Mouse (Mus musculus) intestine, embryonic 16.5 days (tissue): ENCODE results near the gene Trip10. TPM values are rescaled to one million over a fixed set of nuclear protein-coding genes. Genes with fewer than 3 reads are reported as not detected.

Source experiments
- ATAC-seq: fragments of 200-750 bp; cut with Nextera tagmentation; 2 replicates; pipeline ENCODE4 v1.8.0; 2017; ENCODE audit warnings: moderate TSS enrichment, moderate library complexity
- H3K27ac ChIP-seq: fragments of 300-500 bp; sonication (generic); 2 replicates; pipeline ENCODE4 v1.5.1; 2014; ENCODE audit warnings: mild to moderate bottlenecking, low read length
- H3K27me3 ChIP-seq: fragments of 300-500 bp; sonication (generic); replicated peaks from 2 replicates; pipeline ENCODE4 v1.6.1; 2014; ENCODE audit warnings: low read length, control low read depth, mixed read lengths; ENCODE audit not compliant: control insufficient read depth, insufficient read depth
- H3K36me3 ChIP-seq: fragments of 300-500 bp; sonication (generic); 2 replicates; pipeline ENCODE4 v1.6.1; 2014; ENCODE audit warnings: low read length, control low read depth; ENCODE audit not compliant: control insufficient read depth, insufficient read depth
- H3K4me1 ChIP-seq: fragments of 300-500 bp; sonication (generic); 2 replicates; pipeline ENCODE4 v1.6.1; 2014; ENCODE audit warnings: low read length, control low read depth, mixed read lengths; ENCODE audit not compliant: control insufficient read depth, insufficient read depth
- H3K4me2 ChIP-seq: fragments of 300-500 bp; sonication (generic); 2 replicates; pipeline ENCODE4 v1.6.1; 2014; ENCODE audit warnings: low read depth, low read length, control low read depth
- H3K4me3 ChIP-seq: fragments of 300-500 bp; sonication (generic); 2 replicates; pipeline ENCODE4 v1.5.1; 2014; ENCODE audit warnings: mild to moderate bottlenecking, low read length
- H3K9ac ChIP-seq: fragments of 300-500 bp; sonication (generic); 2 replicates; pipeline ENCODE4 v1.6.1; 2014; ENCODE audit warnings: low read depth, low read length
- H3K9me3 ChIP-seq: fragments of 300-500 bp; sonication (generic); 2 replicates; pipeline ENCODE4 v1.6.1; 2016; ENCODE audit warnings: low read length, control low read depth; ENCODE audit not compliant: control insufficient read depth
- WGBS: fragments of 180-500 bp; shearing (Covaris S2); extraction: QIAGEN DNeasy Blood & Tissue Kit; methylation state at CpG from one replicate; pipeline ENCODE4 v1.1.7; 2014; 5-methylcytosine and 5-hydroxymethylcytosine counted together
- polyA plus RNA-seq: library from polyadenylated mRNA; unstranded; fragments of >200 nt; fragmentation: Nextera tagmentation; extraction: Ambion mirVana; gene quantifications from 2 replicates; pipeline ENCODE4 v1.2.1, GENCODE M21; 2015

Trip10 gene
- polyA plus RNA-seq, 1 experiment from 2014 or later: 46.9 TPM

DNA sequence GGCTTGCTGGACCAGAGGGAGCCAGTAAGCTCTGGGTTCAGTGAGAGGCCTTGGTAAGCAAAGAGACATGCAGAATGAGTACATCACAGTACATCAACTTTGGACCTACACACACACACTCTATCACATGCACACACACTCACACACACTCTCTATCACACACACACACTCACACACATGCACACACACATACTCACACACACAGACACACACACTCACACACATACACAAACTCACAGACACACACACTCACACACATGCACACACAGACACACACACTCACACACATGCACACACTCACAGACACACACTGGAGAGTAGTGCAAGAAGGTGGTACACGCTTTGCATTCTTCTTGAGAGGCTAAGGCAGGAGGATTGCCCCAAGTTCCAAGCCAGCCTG is 17.1 kb upstream of the Trip10 start:
- WGBS: 86% methylated on average over 1 of the region's 1 CpGs
- Histone ChIP-seq H3K27ac (peak overlapping the region; percentile 86; the same call in 1 of the 2 replicates), H3K4me2 (no peak overlapping the region), H3K4me1 (peaks cover 17% of the 10 kb centered on the region), H3K4me3 (no peak overlapping the region), H3K36me3 (peaks cover 17% of the 10 kb centered on the region), H3K27me3 (no peaks in the 10 kb centered on the region), H3K9ac (no peak overlapping the region), H3K9me3 (no peaks in the 10 kb centered on the region)
- ATAC-seq: no peak

DNA sequence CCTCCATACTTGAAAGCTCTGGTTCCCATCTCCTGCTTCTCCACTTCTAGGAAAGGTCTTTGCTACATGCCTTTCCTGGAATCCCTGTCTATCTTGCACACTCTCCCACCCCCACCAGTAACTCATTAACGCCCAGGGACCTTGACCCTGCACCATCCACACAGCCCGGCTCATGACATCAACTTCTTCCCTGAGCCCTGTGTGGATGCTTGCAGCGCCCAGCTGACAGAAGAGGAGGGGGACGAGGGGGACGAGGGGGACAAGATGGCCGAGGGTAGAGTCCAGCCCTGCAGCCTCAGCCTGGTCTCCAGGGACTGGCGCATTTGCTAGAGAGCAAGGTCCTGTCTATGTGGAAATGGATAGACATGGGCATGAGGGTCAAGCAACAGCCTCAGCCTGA is 16.2 kb upstream of the Trip10 start:
- WGBS: 35% methylated on average over 7 of the region's 7 CpGs

DNA sequence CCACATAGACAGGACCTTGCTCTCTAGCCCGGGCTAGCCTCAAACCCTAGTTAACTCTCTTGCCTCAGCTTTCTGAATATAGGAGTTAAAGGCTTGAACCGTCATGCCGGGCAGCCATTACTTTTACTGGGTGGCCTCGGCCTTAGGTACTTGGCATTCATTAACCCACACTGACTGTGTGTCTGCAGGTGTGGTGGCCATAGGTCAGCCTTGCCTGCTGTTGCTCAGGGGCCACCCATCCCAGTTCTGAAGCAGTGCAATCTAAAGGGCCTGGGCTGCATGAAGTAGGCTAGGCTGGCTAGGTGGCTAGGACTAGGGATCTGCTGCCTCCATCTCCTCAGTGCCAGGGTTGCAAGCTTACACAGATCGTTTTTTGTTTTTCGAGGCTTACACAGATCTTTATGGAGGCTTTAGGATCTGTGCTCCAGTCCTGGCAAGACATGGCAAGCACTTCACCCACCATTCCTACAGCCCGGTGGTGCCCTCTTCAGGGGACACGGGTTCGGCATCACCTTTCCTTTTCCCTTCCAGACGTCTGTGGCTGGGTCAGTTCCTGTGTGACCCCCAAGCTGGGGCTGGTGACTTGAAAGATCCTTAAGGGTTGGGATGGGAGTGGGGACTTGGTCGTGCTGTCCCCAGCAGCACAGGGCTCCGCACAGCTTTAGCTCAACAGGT is 14.9 kb upstream of the Trip10 start:
- ATAC-seq: peak; percentile 84
- H3K4me3 ChIP-seq: peak overlapping the region; percentile 46
- peak overlapping the region; percentile 86 for H3K27ac ChIP-seq
- 60% methylated on average over 12 of the region's 12 CpGs for whole genome bisulfite sequencing
- H3K4me1 ChIP-seq: peaks cover 17% of the 10 kb centered on the region
- no peaks in the 10 kb centered on the region for H3K9me3 ChIP-seq
- H3K4me2 ChIP-seq: peak overlapping the region; percentile 30
- H3K27me3 ChIP-seq: no peaks in the 10 kb centered on the region
- peaks cover 27% of the 10 kb centered on the region for H3K36me3 ChIP-seq
- peak overlapping the region; percentile 69 for H3K9ac ChIP-seq

More for the DNA sequence above, 16.2 kb upstream of the Trip10 start:
- Histone ChIP-seq H3K9me3 (no peaks in the 10 kb centered on the region), H3K36me3 (peaks cover 26% of the 10 kb centered on the region), H3K9ac (peak overlapping the region; percentile 69), H3K4me1 (peaks cover 17% of the 10 kb centered on the region), H3K27ac (peak overlapping the region; percentile 86), H3K4me3 (peak overlapping the region; percentile 46), H3K27me3 (no peaks in the 10 kb centered on the region), H3K4me2 (peak overlapping the region; percentile 30)
- peak; percentile 80 for ATAC-seq

DNA sequence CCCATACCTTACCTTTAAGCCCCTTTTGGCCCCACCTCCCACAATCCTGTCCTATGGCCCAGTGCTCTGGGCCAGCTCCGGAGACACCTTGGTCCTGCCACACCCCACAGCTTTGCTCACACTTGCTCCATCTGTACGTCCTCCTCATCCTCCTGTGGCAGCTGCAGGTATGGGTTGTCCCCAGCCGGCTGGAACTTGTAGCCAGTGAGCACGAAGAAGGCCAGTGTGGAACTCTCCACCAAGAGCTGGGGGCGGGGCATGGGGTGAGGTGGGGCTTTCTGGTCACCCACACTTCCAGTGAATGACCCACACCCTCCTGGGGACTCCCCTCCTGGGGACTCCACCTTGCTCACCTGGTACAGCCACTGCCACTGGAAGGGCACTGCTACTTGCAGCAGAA is 13.5 kb upstream of the Trip10 start:
- H3K4me2 ChIP-seq: peak overlapping the region; percentile 30
- no peak for ATAC-seq

DNA sequence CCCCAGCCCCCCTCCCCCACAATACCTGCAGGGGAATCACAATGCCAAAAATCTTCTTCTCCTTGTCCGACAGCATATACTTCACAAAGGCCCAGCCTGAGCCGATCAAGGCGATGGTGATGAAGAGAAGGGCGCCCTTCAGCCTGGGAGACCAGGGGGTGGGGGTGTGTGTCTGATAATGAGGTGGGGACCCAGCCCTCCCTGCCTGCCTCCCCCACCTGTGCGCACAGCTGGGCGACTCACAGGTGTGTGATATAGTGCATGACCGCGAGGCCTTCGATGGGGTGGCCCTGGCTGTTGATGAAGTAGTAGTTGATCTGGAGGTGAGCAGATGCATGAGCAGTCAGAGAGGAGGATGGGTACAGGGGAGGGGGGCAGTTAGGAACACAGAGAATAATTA is 12.1 kb upstream of the Trip10 start:
- H3K27ac ChIP-seq: no peak overlapping the region
- WGBS: 87% methylated on average over 9 of the region's 9 CpGs
- H3K4me2 ChIP-seq: no peak overlapping the region
- no peak for ATAC-seq
- H3K9me3 ChIP-seq: no peaks in the 10 kb centered on the region
- H3K36me3 ChIP-seq: peaks cover 32% of the 10 kb centered on the region
- H3K27me3 ChIP-seq: no peaks in the 10 kb centered on the region
- no peak overlapping the region for H3K4me3 ChIP-seq
- H3K9ac ChIP-seq: no peak overlapping the region
- H3K4me1 ChIP-seq: peaks cover 3% of the 10 kb centered on the region; the same call in 1 of the 2 replicates

More for the DNA sequence above, 13.5 kb upstream of the Trip10 start:
- Histone ChIP-seq H3K27me3 (no peaks in the 10 kb centered on the region), H3K27ac (no peak overlapping the region), H3K4me1 (peaks cover 12% of the 10 kb centered on the region), H3K4me3 (peak overlapping the region; percentile 46), H3K9ac (no peak overlapping the region; the same call in 1 of the 2 replicates), H3K9me3 (no peaks in the 10 kb centered on the region), H3K36me3 (peaks cover 27% of the 10 kb centered on the region)
- WGBS: 75% methylated on average over 5 of the region's 5 CpGs

DNA sequence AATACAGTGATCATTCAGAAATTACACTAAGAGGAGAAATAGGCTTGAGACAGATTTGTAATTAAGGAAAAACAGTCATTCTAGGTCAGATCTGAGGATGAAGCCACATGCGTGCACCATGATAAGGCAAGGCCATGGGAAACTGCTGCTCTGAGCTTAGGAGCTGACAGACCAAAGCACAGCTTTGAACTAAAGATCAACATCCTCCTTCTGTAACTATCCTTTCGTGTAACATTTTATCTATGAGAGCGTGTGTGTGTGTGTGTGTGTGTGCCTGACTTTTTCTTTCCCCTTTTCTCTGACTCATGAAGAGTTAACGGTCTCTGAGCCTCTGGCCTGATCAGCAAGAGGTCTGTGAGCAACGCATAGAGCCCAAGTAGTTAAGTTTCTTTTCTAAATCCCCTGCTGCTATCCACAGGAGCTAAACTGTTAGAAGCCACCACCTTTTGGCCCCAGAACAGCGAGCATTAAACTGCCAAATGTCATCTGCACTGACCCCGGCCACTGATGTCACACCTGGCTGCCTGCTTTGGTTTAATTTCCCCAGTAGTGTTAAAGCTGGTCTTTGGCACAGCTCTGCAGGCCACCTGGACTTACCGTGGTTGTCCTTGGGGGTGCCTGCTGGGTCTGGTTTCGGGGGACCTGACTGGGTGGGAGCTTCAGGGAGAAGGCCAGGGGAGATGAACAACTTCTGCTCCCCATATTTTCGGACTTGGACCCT is 5.4 kb upstream of the Trip10 start:
- Histone ChIP-seq H3K36me3 (peaks cover 16% of the 10 kb centered on the region), H3K9ac (no peak overlapping the region), H3K9me3 (no peaks in the 10 kb centered on the region), H3K4me2 (no peak overlapping the region), H3K4me3 (no peak overlapping the region), H3K4me1 (peaks cover 12% of the 10 kb centered on the region), H3K27me3 (no peaks in the 10 kb centered on the region), H3K27ac (no peak overlapping the region)
- ATAC-seq: no peak
- WGBS: 75% methylated on average over 10 of the region's 10 CpGs

DNA sequence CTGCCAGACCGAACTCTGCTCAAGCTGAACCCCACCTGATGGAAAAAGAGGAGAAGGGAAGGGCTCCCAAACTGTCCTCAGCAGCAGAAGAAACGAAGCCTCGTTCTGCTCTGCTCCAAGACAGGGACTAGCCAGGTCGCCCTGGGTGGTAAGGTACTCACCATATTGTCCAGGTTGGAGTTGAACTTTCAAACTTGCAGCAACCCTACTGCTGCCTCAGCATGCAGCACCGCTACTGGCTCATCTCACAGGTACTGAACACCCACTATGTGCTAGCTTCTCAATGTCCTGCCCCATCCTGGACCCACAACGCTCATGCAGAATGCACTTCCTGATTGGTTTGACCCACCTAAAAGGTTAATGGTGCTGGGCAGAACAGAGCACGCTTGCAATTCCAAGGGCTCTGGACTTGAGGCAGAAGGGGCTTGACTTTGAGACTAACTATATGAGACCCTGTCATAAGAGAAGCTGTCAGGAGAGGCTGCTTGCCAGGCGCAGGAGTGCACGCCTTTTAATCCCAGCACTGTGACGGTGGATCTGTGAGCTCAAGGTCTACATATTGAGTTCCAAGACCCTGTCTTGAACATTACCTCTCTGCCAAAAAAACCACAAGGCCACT is 3.8 kb upstream of the Trip10 start:
- WGBS: 90% methylated on average over 10 of the region's 10 CpGs
- no peak for ATAC-seq

DNA sequence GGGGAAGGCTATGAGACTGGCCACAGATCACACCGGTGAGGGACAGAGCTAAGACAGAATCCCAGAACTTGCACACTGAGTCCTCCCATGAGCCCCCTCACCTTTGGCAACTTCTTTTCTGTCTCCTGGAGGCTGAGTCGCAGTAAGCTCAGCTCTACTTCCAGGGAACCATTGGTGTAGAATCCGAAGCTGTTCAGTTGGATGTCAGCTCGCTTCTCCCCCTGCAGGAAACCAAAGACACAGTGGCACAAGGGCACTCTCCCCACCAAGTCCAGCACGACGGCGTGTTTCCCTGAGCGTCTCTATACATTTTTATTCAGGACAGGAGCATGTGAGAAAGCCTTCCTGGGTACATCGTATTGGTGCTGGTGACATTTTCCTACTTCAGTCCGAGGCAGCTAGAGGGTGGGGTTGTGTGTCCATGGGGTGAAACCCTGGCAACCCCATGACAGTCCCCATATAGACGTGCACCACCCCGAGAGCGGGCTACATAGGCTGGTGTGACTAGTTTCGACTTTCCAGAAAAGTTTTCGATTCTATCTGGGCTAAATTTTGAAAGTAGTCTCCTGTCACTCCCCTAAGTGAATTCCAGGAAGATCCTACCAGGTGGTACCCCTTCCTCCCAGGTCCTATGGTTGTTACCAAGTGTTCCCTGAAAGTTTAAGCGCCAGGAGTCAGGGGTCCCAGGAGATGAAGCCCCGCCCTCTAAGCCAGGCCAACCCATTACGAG is 2.4 kb upstream of the Trip10 start:
- H3K27ac ChIP-seq: peak overlapping the region; percentile 92
- no peaks in the 10 kb centered on the region for H3K27me3 ChIP-seq
- peak overlapping the region; percentile 95 for H3K9ac ChIP-seq
- 4% methylated on average over 18 of the region's 18 CpGs for WGBS
- ATAC-seq: no peak
- peak overlapping the region; percentile 84 for H3K4me2 ChIP-seq
- H3K4me1 ChIP-seq: peaks cover 21% of the 10 kb centered on the region
- peaks cover 11% of the 10 kb centered on the region for H3K36me3 ChIP-seq
- H3K9me3 ChIP-seq: no peaks in the 10 kb centered on the region
- peak overlapping the region; percentile 88 for H3K4me3 ChIP-seq

More for the DNA sequence above, 3.8 kb upstream of the Trip10 start:
- H3K27me3 ChIP-seq: no peaks in the 10 kb centered on the region
- peaks cover 16% of the 10 kb centered on the region for H3K36me3 ChIP-seq
- no peak overlapping the region for H3K4me3 ChIP-seq
- H3K27ac ChIP-seq: no peak overlapping the region
- H3K4me2 ChIP-seq: no peak overlapping the region
- no peaks in the 10 kb centered on the region for H3K9me3 ChIP-seq
- peaks cover 15% of the 10 kb centered on the region for H3K4me1 ChIP-seq
- H3K9ac ChIP-seq: no peak overlapping the region
